Mouse (Mus musculus): ENCODE results near the gene 4932438H23Rik. TPM values are rescaled to one million over a fixed set of nuclear protein-coding genes. Genes with fewer than 3 reads are reported as not detected.

4932438H23Rik gene
- polyA plus RNA-seq, 1 experiment: 0.02 TPM

GRCm38 (mm10) chr16:91110999-91111535 lies 16.1 kb upstream of the 4932438H23Rik start:
- Histone ChIP-seq H3K27me3 (ENCODE audit: control insufficient read depth, insufficient read depth, insufficient read length) (peaks cover 9% of the 10 kb centered on the region), H3K79me3 (ENCODE audit: low read depth) (no peaks in the 10 kb centered on the region), H3K4me3 (ENCODE audit: insufficient read depth, poor library complexity, severe bottlenecking) (no peak overlapping the region), H3ac (ENCODE audit: control insufficient read depth, insufficient read length, low read depth) (no peak overlapping the region), H3K79me2 (ENCODE audit: control insufficient read depth, insufficient read depth) (no peaks in the 10 kb centered on the region), H3K36me3 (ENCODE audit: control insufficient read depth, insufficient read depth) (no peaks in the 10 kb centered on the region)
- TF ChIP-seq MYOD1 (IDR thresholded peaks at IDR 0.05; ENCODE audit: control insufficient read depth, insufficient read length, low read depth): no peak
- TF ChIP-seq USF1 (IDR thresholded peaks at IDR 0.05; ENCODE audit: low read depth): peak; percentile 16

DNA sequence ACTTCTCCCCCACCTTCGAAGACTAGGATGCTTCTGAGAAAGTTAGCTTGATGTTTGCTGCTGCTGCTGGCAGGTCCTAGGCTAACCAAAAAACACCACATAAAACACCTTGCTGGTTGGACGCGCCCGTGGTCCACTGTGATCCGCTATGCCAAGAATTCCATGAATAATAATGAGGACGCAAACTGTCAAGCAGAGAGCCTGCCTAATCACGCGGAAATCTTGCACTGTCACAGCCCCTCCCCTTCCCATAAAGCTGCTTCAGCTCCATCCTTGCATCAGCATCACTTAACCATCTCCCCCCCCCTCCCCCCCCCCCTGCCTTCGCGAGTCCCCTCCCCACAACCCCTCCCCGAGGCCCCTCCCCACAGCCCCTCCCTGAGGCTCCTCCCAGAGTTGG lies 12.7 kb upstream of the 4932438H23Rik start:
- Histone ChIP-seq H3K36me3 (ENCODE audit: control insufficient read depth, insufficient read depth) (no peaks in the 10 kb centered on the region), H3ac (ENCODE audit: control insufficient read depth, insufficient read length, low read depth) (no peak overlapping the region), H3K4me3 (ENCODE audit: insufficient read depth, poor library complexity, severe bottlenecking) (no peak overlapping the region), H3K27me3 (ENCODE audit: control insufficient read depth, insufficient read depth, insufficient read length) (peaks cover 25% of the 10 kb centered on the region), H3K79me3 (ENCODE audit: low read depth) (no peaks in the 10 kb centered on the region), H3K79me2 (ENCODE audit: control insufficient read depth, insufficient read depth) (no peaks in the 10 kb centered on the region)
- TF ChIP-seq CEBPB (IDR thresholded peaks at IDR 0.05; ENCODE audit: low read depth): no peak
- no peak for TF ChIP-seq CTCF (IDR thresholded peaks at IDR 0.05; ENCODE audit: control insufficient read depth, insufficient read depth, insufficient read length)
- TF ChIP-seq FOSL1 (IDR thresholded peaks at IDR 0.05; ENCODE audit: insufficient read depth, low read length, poor library complexity, severe bottlenecking): no peak
- no peak for TF ChIP-seq MAX (IDR thresholded peaks at IDR 0.05)
- TF ChIP-seq MYOG (IDR thresholded peaks at IDR 0.05; ENCODE audit: control insufficient read depth, extremely low read depth, insufficient read length): no peak
- TF ChIP-seq USF1 (IDR thresholded peaks at IDR 0.05; ENCODE audit: low read depth): no peak
- TF ChIP-seq MYOD1 (IDR thresholded peaks at IDR 0.05; ENCODE audit: control insufficient read depth, insufficient read length, low read depth): no peak

DNA sequence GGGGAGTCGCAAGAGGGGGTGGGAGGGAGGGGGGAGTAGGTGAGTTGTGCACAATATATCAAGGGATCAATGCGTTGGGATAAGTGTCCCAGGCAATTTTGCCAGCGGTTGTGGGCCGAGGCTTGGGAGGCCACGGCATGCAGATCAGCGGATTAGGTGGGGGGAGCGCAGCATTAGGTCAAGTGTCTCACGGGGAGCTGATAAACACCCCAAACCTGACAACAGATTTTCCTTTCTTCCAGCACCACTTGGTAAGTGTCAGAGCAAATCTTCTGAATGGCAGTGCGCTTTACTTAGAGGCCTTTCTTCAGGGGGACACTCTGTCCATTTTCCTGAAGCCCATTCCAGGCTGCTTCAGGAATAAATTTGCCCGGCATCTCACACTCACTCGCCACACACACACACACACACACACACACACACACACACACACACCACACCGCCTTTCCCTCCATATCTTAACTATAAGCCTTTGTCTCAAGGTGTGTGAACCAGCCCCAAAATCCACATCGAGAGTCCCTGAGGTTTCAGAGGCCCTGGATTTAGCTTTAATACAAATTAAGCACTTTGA lies 10.6 kb upstream of the 4932438H23Rik start:
- no peak overlapping the region for H3K4me3 ChIP-seq (ENCODE audit: insufficient read depth, poor library complexity, severe bottlenecking)
- no peaks in the 10 kb centered on the region for H3K79me3 ChIP-seq (ENCODE audit: low read depth)
- H3K36me3 ChIP-seq (ENCODE audit: control insufficient read depth, insufficient read depth): no peaks in the 10 kb centered on the region
- no peak for TF ChIP-seq FOSL1 (IDR thresholded peaks at IDR 0.05; ENCODE audit: insufficient read depth, low read length, poor library complexity, severe bottlenecking)
- TF ChIP-seq USF1 (IDR thresholded peaks at IDR 0.05; ENCODE audit: low read depth): no peak
- peaks cover 25% of the 10 kb centered on the region for H3K27me3 ChIP-seq (ENCODE audit: control insufficient read depth, insufficient read depth, insufficient read length)
- no peak overlapping the region for H3ac ChIP-seq (ENCODE audit: control insufficient read depth, insufficient read length, low read depth)
- H3K79me2 ChIP-seq (ENCODE audit: control insufficient read depth, insufficient read depth): no peaks in the 10 kb centered on the region

DNA sequence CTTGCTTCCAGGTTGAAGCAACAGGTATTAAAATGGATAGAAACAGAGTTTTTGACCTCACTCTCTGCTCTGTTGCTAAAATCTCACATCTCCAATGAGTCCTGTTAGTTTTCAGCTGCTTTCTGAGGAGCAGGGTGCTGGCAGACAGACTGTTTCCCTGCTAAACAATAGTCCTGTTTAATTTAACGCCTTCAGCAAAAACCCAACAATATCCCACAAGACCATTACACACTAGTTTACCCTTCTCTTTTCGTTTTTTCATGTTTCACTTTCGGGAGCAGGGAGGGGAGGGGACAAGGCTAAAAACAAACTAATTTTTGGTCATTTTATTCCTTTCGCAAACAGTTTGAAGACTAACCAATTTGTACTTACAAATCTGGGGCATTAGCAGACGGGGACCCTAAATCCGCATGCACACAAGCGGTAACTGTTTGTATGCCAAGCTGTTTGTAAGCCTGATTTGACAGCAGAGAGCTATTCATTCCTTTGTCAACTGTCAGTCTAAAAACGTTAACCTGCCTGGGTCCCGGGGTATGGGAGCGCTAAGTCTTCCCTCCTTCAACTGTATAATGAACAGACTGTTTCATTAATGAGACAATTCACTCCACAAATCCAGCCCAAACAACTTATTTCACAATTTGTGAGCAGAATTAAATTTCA lies 10.0 kb upstream of the 4932438H23Rik start:
- H3K36me3 ChIP-seq (ENCODE audit: control insufficient read depth, insufficient read depth): no peaks in the 10 kb centered on the region
- TF ChIP-seq MYOD1 (IDR thresholded peaks at IDR 0.05; ENCODE audit: control insufficient read depth, insufficient read length, low read depth): no peak
- TF ChIP-seq CTCF (IDR thresholded peaks at IDR 0.05; ENCODE audit: control insufficient read depth, insufficient read depth, insufficient read length): no peak
- no peak for TF ChIP-seq FOSL1 (IDR thresholded peaks at IDR 0.05; ENCODE audit: insufficient read depth, low read length, poor library complexity, severe bottlenecking)
- TF ChIP-seq MYOG (IDR thresholded peaks at IDR 0.05; ENCODE audit: control insufficient read depth, extremely low read depth, insufficient read length): no peak
- no peak for TF ChIP-seq CEBPB (IDR thresholded peaks at IDR 0.05; ENCODE audit: low read depth)
- TF ChIP-seq MAX (IDR thresholded peaks at IDR 0.05): no peak
- no peak for TF ChIP-seq USF1 (IDR thresholded peaks at IDR 0.05; ENCODE audit: low read depth)
- H3ac ChIP-seq (ENCODE audit: control insufficient read depth, insufficient read length, low read depth): no peak overlapping the region
- no peaks in the 10 kb centered on the region for H3K79me3 ChIP-seq (ENCODE audit: low read depth)
- H3K27me3 ChIP-seq (ENCODE audit: control insufficient read depth, insufficient read depth, insufficient read length): peaks cover 30% of the 10 kb centered on the region
- H3K79me2 ChIP-seq (ENCODE audit: control insufficient read depth, insufficient read depth): no peaks in the 10 kb centered on the region
- no peak overlapping the region for H3K4me3 ChIP-seq (ENCODE audit: insufficient read depth, poor library complexity, severe bottlenecking)

DNA sequence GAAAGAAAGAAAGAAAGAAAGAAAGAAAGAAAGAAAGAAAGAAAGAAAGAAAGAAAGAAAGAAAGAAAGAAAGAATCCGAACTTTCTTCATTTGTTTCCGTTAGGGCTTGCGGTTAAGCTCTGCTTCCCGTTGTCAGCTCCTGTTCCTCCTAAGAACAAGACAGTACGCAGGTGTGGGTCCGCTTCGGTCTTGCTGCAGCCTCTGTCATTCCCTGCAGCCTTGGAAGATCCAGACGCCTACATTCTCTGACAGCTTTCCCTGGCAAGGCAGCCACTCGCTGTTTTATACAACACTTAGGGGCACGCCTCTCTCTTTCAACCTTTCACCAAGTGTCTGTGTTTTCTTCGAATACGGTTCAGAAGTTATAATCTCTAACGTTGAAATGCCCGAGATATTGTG lies 8.5 kb upstream of the 4932438H23Rik start:
- no peaks in the 10 kb centered on the region for H3K79me2 ChIP-seq (ENCODE audit: control insufficient read depth, insufficient read depth)
- no peak overlapping the region for H3K4me3 ChIP-seq (ENCODE audit: insufficient read depth, poor library complexity, severe bottlenecking)
- TF ChIP-seq CEBPB (IDR thresholded peaks at IDR 0.05; ENCODE audit: low read depth) (no peak), FOSL1 (IDR thresholded peaks at IDR 0.05; ENCODE audit: insufficient read depth, low read length, poor library complexity, severe bottlenecking) (no peak), MYOD1 (IDR thresholded peaks at IDR 0.05; ENCODE audit: control insufficient read depth, insufficient read length, low read depth) (no peak), USF1 (IDR thresholded peaks at IDR 0.05; ENCODE audit: low read depth) (no peak), MYOG (IDR thresholded peaks at IDR 0.05; ENCODE audit: control insufficient read depth, extremely low read depth, insufficient read length) (no peak), MAX (IDR thresholded peaks at IDR 0.05) (no peak), CTCF (IDR thresholded peaks at IDR 0.05; ENCODE audit: control insufficient read depth, insufficient read depth, insufficient read length) (no peak)
- H3ac ChIP-seq (ENCODE audit: control insufficient read depth, insufficient read length, low read depth): no peak overlapping the region
- H3K36me3 ChIP-seq (ENCODE audit: control insufficient read depth, insufficient read depth): no peaks in the 10 kb centered on the region
- peaks cover 41% of the 10 kb centered on the region for H3K27me3 ChIP-seq (ENCODE audit: control insufficient read depth, insufficient read depth, insufficient read length)
- H3K79me3 ChIP-seq (ENCODE audit: low read depth): no peaks in the 10 kb centered on the region

- Histone ChIP-seq H3ac (ENCODE audit: control insufficient read depth, insufficient read length, low read depth) (no peak overlapping the region), H3K36me3 (ENCODE audit: control insufficient read depth, insufficient read depth) (no peaks in the 10 kb centered on the region), H3K79me3 (ENCODE audit: low read depth) (no peaks in the 10 kb centered on the region), H3K79me2 (ENCODE audit: control insufficient read depth, insufficient read depth) (no peaks in the 10 kb centered on the region), H3K4me3 (ENCODE audit: insufficient read depth, poor library complexity, severe bottlenecking) (no peak overlapping the region), H3K27me3 (ENCODE audit: control insufficient read depth, insufficient read depth, insufficient read length) (peaks cover 45% of the 10 kb centered on the region)
- TF ChIP-seq MYOD1 (IDR thresholded peaks at IDR 0.05; ENCODE audit: control insufficient read depth, insufficient read length, low read depth) (no peak), CTCF (IDR thresholded peaks at IDR 0.05; ENCODE audit: control insufficient read depth, insufficient read depth, insufficient read length) (no peak), MYOG (IDR thresholded peaks at IDR 0.05; ENCODE audit: control insufficient read depth, extremely low read depth, insufficient read length) (no peak), CEBPB (IDR thresholded peaks at IDR 0.05; ENCODE audit: low read depth) (no peak), MAX (IDR thresholded peaks at IDR 0.05) (no peak), FOSL1 (IDR thresholded peaks at IDR 0.05; ENCODE audit: insufficient read depth, low read length, poor library complexity, severe bottlenecking) (no peak), USF1 (IDR thresholded peaks at IDR 0.05; ENCODE audit: low read depth) (no peak)
Measured at GRCm38 (mm10) chr16:91100484-91100883, 5.6 kb upstream of the 4932438H23Rik start.
